8 mouse cellular contexts compared by ENCODE assay signal in genomic region chr6:59209299-59209707, GRCm38 (mm10). TPM values are rescaled to one million over a fixed set of nuclear protein-coding genes. Genes with fewer than 3 reads are reported as not detected.
DNase-seq lines count a peak whose midpoint lies in the region; ATAC-seq and TF ChIP-seq lines count a peak whose summit lies in the region.

No protein-coding gene starts in this region.

- H3K4me2 ChIP-seq in neural tube, embryonic 11.5 days (ENCODE audit: low read depth): peak overlapping the region; percentile 46
- H3K4me2 ChIP-seq in forebrain, embryonic 15.5 days (replicated peaks): peak overlapping the region; percentile 61
- peak overlapping the region; percentile 63 for H3K4me2 ChIP-seq in stomach, postnatal 0 days (replicated peaks; ENCODE audit: low read depth)

- intact Hi-C loops in gastrocnemius, postnatal 36 days (cut with DNase I): no loop called here

- no peak overlapping the region for H3K27ac ChIP-seq in neural tube, embryonic 11.5 days (ENCODE audit: low read depth, low read length)
- H3K27ac ChIP-seq in forebrain, embryonic 15.5 days (replicated peaks): peak overlapping the region; percentile 70
- H3K27ac ChIP-seq in stomach, postnatal 0 days (replicated peaks): peak overlapping the region; percentile 84

- H3K27me3 ChIP-seq in neural tube, embryonic 11.5 days (ENCODE audit: control insufficient read depth, insufficient read depth, low read length): no peaks in the 10 kb centered on the region
- no peaks in the 10 kb centered on the region for H3K27me3 ChIP-seq in forebrain, embryonic 15.5 days
- H3K27me3 ChIP-seq in stomach, postnatal 0 days (ENCODE audit: control insufficient read depth, insufficient read depth, low read length): no peaks in the 10 kb centered on the region

- H3K4me1 ChIP-seq in neural tube, embryonic 11.5 days (ENCODE audit: control insufficient read depth, insufficient read depth, low read length): peaks cover 3% of the 10 kb centered on the region
- peaks cover 9% of the 10 kb centered on the region for H3K4me1 ChIP-seq in forebrain, embryonic 15.5 days
- H3K4me1 ChIP-seq in stomach, postnatal 0 days (replicated peaks; ENCODE audit: control insufficient read depth, insufficient read depth): no peaks in the 10 kb centered on the region

- no peaks in the 10 kb centered on the region for H3K36me3 ChIP-seq in neural tube, embryonic 11.5 days (ENCODE audit: control insufficient read depth, insufficient read depth, low read length)
- no peaks in the 10 kb centered on the region for H3K36me3 ChIP-seq in forebrain, embryonic 15.5 days
- no peaks in the 10 kb centered on the region for H3K36me3 ChIP-seq in stomach, postnatal 0 days (ENCODE audit: control insufficient read depth, insufficient read depth, low read length)

- peak overlapping the region; percentile 77 for H3K4me3 ChIP-seq in neural tube, embryonic 11.5 days (ENCODE audit: low read depth, low read length)
- peak overlapping the region; percentile 91 for H3K4me3 ChIP-seq in forebrain, embryonic 15.5 days
- peak overlapping the region; percentile 70 for H3K4me3 ChIP-seq in stomach, postnatal 0 days (ENCODE audit: low read depth, low read length)

- no peaks in the 10 kb centered on the region for H3K9me3 ChIP-seq in neural tube, embryonic 11.5 days (ENCODE audit: control insufficient read depth, low read length)
- no peaks in the 10 kb centered on the region for H3K9me3 ChIP-seq in forebrain, embryonic 15.5 days
- no peaks in the 10 kb centered on the region for H3K9me3 ChIP-seq in stomach, postnatal 0 days (ENCODE audit: control insufficient read depth, low read length)

- 46% methylated on average over 5 of the region's 5 CpGs for WGBS in neural tube, embryonic 11.5 days
- 33% methylated on average over 5 of the region's 5 CpGs for WGBS in forebrain, embryonic 15.5 days
- 15% methylated on average over 5 of the region's 5 CpGs for WGBS in stomach, postnatal 0 days

- TF ChIP-seq EP300 in stomach, postnatal 0 days (optimal IDR thresholded peaks at IDR 0.05): no peak

- DNase-seq in neural tube, embryonic 11.5 days (ENCODE audit: low spot score): no peak
- DNase-seq in neural tube, embryonic 10.5 days (ENCODE audit: extremely low spot score, low spot score): no peak
- peak; percentile 42 for DNase-seq in kidney, postnatal 14 days
- peak; percentile 34 for DNase-seq in lung, postnatal 14 days
- no peak for DNase-seq in stomach, postnatal 0 days (ENCODE audit: low spot score)
- DNase-seq in gastrocnemius, postnatal 36 days: no peak

- peak overlapping the region; percentile 88 for H3K9ac ChIP-seq in neural tube, embryonic 11.5 days (ENCODE audit: low read length)
- H3K9ac ChIP-seq in forebrain, embryonic 15.5 days (replicated peaks): peak overlapping the region; percentile 81
- H3K9ac ChIP-seq in stomach, postnatal 0 days (ENCODE audit: low read length): peak overlapping the region; percentile 79

- TF ChIP-seq CTCF in stomach, postnatal 0 days (IDR thresholded peaks at IDR 0.05; ENCODE audit: low read depth): peak; percentile 53

- peak; percentile 58 for ATAC-seq in neural tube, embryonic 11.5 days (ENCODE audit: insufficient read depth, low FRiP score, low TSS enrichment)
- peak; percentile 58 for ATAC-seq in activated CD4-positive, CD25-positive, alpha-beta regulatory T cell, adult 4 months
- peak; percentile 7; the same call in 1 of the 2 replicates for ATAC-seq in forebrain, embryonic 15.5 days (replicated peaks)
- peak; percentile 63; the same call in 1 of the 2 replicates for ATAC-seq in stomach, postnatal 0 days (ENCODE audit: low FRiP score, low TSS enrichment)

RNA-seq across cellular contexts. Expression of gene Tigd2, which starts 0.6 kb away (rescaled TPM):
- polyA plus RNA-seq in neural tube, embryonic 11.5 days (2014; fragmentation: Nextera tagmentation; extraction: Ambion mirVana): 9.9 and 11.1 TPM in 2 replicates
- 10 to 100 TPM; 24.3 to 27.7 TPM for polyA plus RNA-seq in activated CD4-positive, CD25-positive, alpha-beta regulatory T cell, adult 4 months (2017; shearing (Covaris generic))
- 7.9 and 8.2 TPM in 2 replicates for polyA plus RNA-seq in forebrain, embryonic 15.5 days (2015; fragmentation: Nextera tagmentation; extraction: Ambion mirVana)
- polyA plus RNA-seq in stomach, postnatal 0 days (2015; fragmentation: Nextera tagmentation; extraction: Ambion mirVana): 10.1 and 10.2 TPM in 2 replicates
- total RNA-seq in gastrocnemius, postnatal 36 days (2021): 10 to 100 TPM in 1 of 2 experiments, 1 to 10 TPM in 1; 7.8 to 10.5 TPM

Comparison
In these comparisons a context has a peak if more than half of its experiments do, and no peak if none do; other contexts are left out.
1. ATAC-seq: peak in every context shown above with its lines; median percentile 63 in stomach, postnatal 0 days; 58 in neural tube, embryonic 11.5 days; 58 in activated CD4-positive, CD25-positive, alpha-beta regulatory T cell, adult 4 months; 7 in forebrain, embryonic 15.5 days.
2. DNase-seq: peak in kidney, postnatal 14 days (single experiment) and lung, postnatal 14 days (single experiment); none in neural tube, embryonic 11.5 days (single experiment), neural tube, embryonic 10.5 days (single experiment), stomach, postnatal 0 days (single experiment) and gastrocnemius, postnatal 36 days (0 of 2).
3. Peak in every context shown above with its lines, with median percentiles within 50 percentile points of each other: H3K4me2 ChIP-seq, H3K4me3 ChIP-seq and H3K9ac ChIP-seq.